Mouse (Mus musculus) right cerebral cortex, adult 2 months (tissue): Measurements from ENCODE around the gene Pbx1.

Experiments
- DNase-seq, 2 experiments: peaks; one replicate each; pipeline ENCODE4 v3.0.0; 2021 to 2022; ENCODE audit warnings: low spot score in 2 of 2

Pbx1 gene

GRCm38 (mm10) chr1:168268224-168268623, 163.8 kb downstream of the Pbx1 start:
- no peak for DNase-seq

DNA sequence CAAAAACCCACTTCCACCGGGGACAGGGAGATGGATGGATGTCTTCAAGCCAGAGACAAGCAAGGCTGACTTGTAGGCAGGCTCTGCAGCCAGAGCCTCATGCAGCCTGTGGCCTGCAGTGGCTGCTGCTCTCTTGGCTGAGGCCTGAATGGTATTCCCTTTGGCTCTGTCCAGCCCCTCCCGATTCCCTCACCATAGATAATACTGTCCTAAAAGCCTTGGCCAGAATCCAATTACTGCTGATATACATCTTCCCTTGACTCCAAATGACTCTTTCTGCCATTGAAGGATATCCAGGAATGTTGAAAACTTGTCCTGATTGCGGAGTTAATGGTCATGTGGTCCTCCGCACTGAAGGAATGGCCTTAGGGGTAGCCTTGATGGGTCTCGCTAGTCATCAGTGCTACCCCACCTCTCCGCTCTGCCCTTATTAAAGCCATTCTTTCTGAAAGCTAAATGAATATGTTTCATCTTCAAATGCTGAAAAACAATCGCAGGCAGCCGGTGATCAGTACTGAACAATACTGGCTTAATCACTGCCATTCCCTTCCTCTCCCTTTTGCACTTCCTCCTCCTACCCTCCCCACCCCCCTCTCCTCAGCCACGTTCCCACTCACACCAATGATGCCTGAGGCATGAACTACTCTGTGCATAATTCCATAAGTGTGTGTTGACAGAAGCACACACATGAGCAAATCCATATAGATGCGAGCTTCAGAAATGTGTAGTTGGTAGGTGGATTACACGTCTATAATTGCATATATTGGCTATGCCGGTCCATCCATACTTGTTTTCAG, 166.3 kb downstream of the Pbx1 start:
- DNase-seq: no peak

DNA sequence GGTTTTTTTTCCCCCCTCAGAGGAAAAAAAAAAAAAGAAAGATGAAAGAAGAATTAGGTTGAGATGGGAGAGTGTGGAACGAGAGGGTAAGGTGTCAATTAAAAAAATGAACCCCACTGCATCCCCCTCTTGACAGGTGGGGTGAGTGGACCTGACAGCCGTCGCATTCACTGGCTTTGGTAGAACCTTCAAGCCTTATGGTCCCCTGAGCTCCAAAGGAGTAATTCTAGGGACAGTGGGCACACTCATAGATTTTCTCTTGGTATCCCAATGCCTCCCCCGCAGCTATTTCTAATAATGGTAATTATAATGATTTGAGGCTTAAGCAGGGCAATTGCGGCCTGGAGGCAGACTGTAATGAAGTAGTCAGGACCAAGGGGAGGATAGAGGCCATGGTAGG, 167.0 kb downstream of the Pbx1 start:
- no peak for DNase-seq

GRCm38 (mm10) chr1:168260391-168260790, 171.7 kb downstream of the Pbx1 start:
- DNase-seq: no peak

- DNase-seq: no peak
Observed at GRCm38 (mm10) chr1:168258856-168259255, 173.2 kb downstream of the Pbx1 start.

DNA sequence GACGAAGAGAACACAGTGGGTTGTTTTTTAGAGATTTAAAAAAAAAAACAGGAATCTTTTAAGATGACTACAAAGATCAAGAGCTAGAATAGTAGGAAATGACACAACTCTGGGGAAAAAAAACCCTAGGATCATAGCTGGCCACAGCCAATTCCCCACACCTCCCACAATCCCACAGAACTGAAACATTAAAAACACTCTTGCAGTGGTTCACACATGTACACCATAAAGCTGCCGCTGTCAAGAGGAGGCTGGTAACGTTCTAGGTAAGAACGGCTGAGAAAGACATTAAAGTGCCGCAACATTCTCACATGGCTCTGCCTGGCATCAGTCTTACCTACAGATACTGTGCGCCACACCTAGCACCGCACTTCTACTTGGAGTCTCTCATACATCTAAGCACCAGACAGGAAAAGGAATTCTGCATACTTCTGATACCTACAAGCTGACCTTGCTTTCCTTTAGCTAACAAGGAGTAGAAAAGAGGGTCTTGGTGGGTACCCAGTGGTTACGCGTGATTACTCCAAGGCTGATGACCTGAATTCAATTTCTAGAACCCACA, 176.6 kb downstream of the Pbx1 start:
- no peak for DNase-seq

DNA sequence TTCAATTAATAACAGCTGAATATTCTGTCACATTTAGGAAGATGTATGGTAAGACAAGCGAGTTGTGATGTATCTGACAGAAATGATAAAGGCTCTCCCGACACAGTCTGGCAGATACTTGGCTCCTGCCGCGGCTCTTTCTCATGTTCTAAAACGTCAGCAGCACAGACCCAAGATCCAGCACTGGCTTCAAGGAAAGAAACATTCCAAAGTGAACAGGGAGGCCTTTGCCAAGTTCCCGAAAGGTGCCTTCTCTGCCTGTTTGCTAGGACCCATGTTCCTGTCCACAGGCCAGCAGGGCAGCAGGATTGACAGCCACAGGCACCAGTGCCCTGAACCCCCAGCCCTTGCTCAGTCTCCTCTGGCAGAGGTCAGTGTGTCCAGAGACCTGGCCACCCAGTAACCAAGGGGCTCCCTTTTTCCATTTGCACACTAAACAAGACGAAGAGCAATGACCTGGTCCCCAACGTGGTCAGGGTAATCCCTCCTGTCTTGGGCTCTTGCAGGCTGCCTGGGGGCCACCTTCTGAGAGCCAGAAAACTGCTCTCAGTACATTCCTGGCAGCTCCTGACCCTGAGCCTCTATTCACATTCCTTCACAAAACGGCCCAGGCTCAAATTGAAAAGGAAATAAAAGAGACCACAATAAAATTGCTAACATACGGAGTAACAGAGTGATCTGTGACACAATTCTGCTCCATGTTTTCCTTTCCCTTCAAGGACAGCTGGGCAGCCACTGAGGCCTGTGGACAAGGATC, 184.9 kb downstream of the Pbx1 start:
- DNase-seq: peak in 1 of 2 experiments; percentile 42

DNA sequence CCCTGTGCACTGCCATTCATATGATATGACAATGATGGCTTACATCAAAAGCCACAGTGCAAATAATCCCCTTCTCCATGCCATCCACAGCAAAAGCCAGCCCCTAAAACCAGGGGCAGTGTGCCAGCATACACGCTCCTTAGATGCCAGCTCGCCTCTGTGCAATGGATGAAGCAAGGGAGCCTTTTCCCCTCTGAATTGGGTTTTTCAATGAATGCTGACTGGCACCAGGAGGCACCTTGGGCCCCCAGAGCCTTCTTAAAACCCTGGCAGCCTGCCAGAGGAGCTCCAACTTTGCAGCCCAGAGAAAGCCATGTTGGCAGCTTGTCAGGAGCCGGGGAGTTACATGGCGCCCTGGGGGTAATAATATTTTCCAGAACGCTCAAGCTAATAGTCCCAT, 186.5 kb downstream of the Pbx1 start:
- DNase-seq: no peak

GRCm38 (mm10) chr1:168243759-168244158, 188.3 kb downstream of the Pbx1 start:
- DNase-seq: no peak

DNA sequence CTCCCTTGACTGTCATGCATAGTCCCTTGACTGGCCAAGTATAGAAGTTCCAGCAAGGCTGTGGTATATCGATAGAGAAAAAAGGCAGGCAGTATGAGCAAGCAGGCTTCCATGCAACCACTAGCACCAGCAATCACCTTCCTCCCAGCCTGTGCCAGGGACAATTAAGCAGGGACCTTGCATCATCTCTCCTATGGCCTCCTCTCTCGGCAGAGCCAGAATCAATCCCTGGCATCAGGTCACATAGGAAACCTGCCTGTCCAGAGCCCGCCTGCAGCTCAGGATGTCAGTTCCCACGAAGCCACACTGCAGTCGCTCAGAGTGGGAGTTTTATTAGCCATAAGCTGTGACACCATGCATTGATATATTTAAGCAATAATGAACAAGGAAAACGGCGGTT, 189.0 kb downstream of the Pbx1 start:
- no peak for DNase-seq

DNA sequence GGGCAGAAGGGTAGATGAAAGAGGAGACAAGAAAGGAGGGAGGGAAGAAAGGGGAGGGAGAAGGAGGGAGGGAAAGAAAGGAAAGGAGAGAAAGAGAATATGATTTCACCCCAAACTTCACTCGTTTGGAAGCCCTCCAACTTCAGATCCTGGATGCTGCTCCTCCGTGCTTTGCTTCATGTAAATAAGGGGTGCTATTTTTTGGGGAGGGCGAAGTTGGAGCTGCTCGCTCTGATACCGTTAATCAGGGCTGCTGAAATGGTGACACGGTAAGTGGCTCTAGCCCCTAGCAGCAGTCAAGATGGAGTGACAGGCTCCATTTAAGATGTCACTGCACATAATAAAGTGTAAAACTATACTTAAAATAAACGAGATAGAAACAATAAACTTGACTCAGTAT, 190.8 kb downstream of the Pbx1 start:
- DNase-seq: no peak

- peak in 1 of 2 experiments; percentile 52 for DNase-seq
Observed at GRCm38 (mm10) chr1:168240846-168241245, 191.2 kb downstream of the Pbx1 start.

- DNase-seq: no peak
Observed at GRCm38 (mm10) chr1:168240386-168240785, 191.7 kb downstream of the Pbx1 start.

DNA sequence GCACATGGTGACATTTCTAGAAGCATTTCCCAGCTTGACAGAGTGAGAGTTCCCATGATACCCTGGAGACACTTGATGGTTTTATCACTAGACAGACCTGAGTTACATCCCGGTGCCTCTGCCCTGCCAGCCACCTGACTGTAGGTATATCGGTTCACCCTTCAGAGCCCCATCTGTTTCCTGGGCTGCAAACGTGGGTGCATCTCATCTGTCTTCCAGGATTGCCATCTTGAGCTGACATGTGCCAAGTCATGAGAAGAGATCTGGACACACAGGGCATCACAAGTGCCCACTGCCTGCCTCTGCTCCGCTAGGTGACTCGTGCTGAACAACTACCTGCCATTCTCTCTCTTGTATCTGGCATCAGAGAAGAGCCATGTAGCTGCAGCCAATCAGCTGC, 196.0 kb downstream of the Pbx1 start:
- no peak for DNase-seq

- DNase-seq: no peak
Observed at GRCm38 (mm10) chr1:168234355-168234754, 197.7 kb downstream of the Pbx1 start.

DNA sequence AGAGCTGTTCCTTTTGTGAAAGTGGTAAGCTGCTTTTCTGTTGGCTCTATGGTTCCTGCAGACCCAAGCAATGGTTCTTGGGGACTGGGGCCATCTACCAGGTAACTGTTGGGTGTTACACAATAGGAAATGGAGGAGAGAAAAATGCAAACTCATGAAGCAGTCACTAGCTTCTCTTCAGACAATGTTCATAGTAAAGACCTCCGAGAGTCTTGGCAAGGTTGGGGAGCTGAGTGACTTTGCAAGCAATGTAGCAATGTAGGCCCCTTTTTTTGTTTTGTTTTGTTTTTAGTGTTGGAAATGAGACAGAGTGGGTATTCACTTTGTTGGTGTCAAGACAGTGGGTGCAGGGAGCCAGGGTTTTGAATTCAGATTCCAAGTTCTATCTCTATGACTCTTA, 198.9 kb downstream of the Pbx1 start:
- no peak for DNase-seq

- DNase-seq: no peak
Observed at GRCm38 (mm10) chr1:168231548-168232429, 200.3 kb downstream of the Pbx1 start.

DNA sequence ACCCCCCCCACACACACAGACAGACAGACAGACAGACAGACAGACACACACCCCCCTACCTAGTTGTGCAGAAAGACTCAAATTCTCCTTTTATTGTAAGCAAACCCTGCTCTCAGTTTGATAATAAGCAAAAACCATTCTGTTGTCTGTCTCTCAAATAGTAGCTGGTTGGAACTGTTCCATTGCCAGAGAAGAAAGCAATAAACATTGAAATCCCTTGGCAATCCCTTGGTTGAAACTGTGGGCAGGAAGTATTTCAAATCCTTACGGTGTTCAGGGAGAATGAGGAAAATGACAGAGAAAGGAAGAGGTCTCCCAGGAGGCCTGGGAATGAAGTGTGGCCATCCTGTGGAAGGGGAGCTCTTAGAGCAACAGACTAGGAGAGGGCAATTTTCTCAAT, 201.2 kb downstream of the Pbx1 start:
- DNase-seq: no peak

GRCm38 (mm10) chr1:168230134-168230533, 201.9 kb downstream of the Pbx1 start:
- no peak for DNase-seq

DNA sequence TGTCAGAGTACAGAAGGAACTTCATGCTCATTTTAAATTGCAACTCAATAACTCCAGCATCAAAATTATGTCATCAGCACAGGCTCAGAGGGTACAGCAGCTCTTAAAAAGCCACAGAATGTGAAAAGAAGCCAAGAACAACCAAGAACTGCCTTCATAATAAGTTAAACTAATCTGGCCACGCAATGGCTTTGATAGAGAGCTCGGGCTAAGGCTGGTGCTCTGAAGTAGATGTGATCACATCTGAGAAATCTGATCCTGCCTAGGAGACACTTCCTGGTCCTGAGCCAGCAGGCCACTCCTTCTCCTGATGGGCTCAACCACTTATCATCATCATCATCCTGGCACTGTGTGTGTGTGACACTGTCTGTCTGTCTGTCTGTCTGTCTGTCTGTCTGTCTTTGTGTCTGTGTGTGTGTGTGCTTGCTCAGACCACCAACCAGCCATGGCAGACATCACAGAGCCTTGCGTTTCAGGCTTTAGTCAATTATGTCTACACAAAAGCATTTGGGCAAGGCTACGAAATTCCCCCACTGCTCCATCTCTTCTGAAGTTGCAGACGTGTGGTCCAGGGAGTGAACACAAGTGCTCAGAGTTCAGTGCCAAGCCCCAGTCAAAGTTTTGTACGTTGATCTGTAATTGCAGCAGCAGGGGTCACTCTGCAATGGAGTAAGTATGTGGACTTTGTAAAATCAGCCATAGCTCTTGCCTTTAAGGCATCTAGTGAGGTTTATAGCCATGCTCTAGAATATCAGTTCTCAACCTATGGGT, 203.1 kb downstream of the Pbx1 start:
- DNase-seq: no peak

DNA sequence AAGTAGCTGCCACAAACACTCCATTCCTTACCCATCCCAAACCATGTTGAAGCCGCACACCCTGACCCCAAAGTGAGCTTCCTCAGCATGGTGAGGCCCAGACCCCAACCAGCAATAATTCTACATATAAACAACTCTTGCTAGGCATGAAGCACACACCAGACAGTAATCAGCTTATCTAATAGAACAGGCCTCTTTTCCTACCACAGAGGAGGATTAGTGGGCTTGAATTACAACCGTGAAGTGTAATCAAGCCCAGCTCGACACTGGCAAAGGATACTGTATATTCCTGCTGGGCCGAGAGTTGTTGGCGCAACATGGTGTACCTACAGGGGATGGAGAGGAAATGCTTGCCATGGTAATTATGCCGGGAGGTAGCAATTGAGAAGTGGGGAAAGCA, 205.9 kb downstream of the Pbx1 start:
- DNase-seq: no peak
